Mouse (Mus musculus) spleen, embryonic (tissue): ENCODE results near the gene Tubgcp4.

Source experiments
- CTCF ChIA-PET: fragments of 350-600 bp; sonication (Branson Sonifier 250); formaldehyde crosslinking; loops from one replicate; lab custom pipeline; 2022; lab: Charles Lee

Tubgcp4 gene

GRCm38 (mm10) chr2:121195466-121195865, 25.0 kb downstream of the Tubgcp4 start:
- CTCF ChIA-PET: no interaction called here

- CTCF ChIA-PET: no interaction called here
Observed at GRCm38 (mm10) chr2:121204276-121204675, 33.8 kb downstream of the Tubgcp4 start.

DNA sequence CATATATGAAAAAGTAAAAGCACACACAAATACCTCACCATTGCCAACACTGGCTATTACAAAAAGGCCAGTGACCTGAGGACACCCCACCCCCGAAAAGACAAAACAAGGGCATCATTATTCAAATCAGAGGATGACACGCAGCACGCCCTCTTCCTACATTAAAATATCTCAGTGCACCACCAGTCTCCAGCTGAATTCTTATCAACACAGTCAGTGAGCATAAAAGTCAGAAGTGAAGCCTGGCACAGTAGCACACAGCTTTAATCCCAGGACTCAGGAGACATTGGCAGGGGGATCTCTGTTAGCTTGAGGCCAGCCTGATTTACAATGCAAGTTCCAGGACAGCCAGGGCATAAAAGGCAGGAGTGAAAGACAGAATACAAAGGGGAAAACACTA, 36.1 kb downstream of the Tubgcp4 start:
- CTCF ChIA-PET: no interaction called here

DNA sequence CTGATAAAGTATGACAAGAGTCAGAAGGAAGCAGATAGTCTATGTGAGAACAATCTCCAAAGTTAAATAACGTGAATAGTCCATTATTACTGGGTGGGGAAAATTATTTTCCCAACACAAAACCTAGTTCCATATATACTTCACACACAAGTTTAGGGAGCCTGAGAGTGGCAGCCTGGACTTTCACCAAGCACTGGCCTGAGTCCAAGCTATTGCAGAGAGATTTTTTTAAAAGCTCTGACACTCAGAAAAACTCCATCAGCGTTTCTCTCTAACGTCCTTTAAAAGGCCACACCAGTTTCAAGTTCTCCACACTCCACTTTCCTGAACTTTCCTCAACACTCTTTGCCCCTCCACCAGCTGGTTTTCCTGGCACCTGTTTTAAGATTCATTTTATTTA, 44.0 kb downstream of the Tubgcp4 start:
- CTCF ChIA-PET: no interaction called here

- CTCF ChIA-PET: no interaction called here
Observed at GRCm38 (mm10) chr2:121219177-121219576, 48.7 kb downstream of the Tubgcp4 start.

- CTCF ChIA-PET: interaction anchor here (0.7 kb wide), 1 partner anchor 12 kb away, joined by 3 read pairs; no protein-coding TSS in a partner anchor
Observed at GRCm38 (mm10) chr2:121219994-121220393, 49.5 kb downstream of the Tubgcp4 start.

GRCm38 (mm10) chr2:121223010-121223409, 52.6 kb downstream of the Tubgcp4 start:
- CTCF ChIA-PET: no interaction called here

DNA sequence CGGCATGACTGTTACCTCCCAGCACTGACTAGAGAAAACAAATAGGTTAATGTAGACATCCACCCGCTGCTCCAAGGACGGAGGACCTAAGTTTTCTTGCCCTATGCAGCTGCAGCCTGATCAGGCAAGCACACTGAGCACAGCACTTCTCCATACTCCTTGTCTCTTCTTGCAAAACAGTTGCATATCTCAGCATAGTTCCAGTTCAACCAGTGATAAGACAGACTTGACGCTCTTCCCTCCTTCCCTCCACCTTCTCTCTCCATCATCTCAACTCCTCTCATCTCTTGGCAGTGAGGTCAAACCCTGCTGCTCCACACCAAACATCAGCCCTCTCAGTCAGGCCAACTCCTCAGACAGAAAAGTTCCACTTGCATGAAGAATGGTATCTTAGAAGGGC, 57.7 kb downstream of the Tubgcp4 start:
- CTCF ChIA-PET: no interaction called here

DNA sequence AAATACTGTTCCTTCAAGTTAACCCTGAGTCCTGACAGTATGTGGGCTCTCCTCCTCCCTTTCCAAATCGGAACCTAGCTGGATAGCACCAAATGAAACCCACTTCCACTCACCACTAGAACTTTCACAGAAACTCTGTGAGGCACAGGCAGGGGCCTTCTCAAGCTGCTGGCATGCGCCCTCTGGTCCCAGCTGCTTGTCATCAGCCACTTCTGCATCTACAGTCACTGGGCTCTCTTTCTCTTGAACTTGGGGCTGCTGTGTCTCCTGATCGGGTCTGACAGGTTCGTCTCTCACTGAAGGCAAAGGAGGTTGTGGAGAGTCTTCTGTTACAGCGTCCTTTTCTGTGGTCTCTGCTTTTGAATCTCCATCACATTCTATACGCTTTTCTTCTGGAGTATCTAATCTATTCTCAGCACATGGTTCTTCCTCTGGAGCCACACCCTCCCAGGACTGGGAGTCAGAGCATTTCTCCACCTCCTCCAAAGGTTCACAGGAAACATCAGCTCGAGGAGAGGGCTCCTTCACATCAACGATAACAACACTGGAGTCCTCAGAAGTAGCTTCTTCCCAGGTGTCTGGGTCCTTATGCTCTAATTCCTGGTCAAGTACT, 65.1 kb downstream of the Tubgcp4 start:
- CTCF ChIA-PET: no interaction called here

DNA sequence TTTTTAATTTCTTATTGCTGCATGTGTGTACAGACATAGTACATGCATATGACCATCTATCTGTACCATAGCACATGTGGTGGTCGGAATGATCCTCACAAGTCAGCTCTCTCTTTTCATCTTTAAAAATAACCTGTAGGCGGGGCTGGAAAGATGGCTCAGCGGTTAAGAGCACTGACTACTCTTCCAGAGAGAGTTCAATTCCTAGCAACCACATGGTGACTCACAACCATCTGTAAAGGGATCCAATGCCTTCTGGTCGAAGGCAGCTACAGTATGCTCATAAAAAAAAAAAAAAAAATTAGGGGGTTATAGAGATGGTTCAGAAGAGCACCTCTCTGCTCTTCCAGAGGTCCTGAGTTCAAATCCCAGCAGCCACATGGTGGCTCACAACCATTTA, 69.0 kb downstream of the Tubgcp4 start:
- CTCF ChIA-PET: no interaction called here

DNA sequence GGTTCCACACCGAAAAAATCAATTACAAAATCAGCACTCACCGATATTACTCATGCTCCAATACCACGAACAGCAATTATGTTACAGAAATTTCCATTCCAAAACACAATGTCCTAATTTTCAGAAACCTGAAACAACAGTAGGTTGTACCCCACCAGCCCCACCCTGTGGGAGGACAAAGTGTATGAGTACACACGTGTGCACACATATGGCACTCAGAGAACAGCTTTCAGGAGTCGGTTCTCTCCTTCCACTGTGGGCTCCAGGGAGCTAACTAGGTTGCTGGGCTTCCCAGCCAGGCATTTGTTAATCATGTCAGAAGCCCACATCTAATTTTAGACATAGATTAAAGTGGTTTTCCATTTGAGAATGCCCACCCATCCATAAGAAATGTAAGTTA, 73.6 kb downstream of the Tubgcp4 start:
- CTCF ChIA-PET: no interaction called here
